Mouse (Mus musculus) neural tube, embryonic 11.5 days (tissue): ENCODE data around the gene Grtp1. TPM values are rescaled to one million over a fixed set of nuclear protein-coding genes. Genes with fewer than 3 reads are reported as not detected.

ENCODE experiments used
- ATAC-seq: fragments of 200-750 bp; cut with Nextera tagmentation; 2 replicates; pipeline ENCODE4 v1.8.0; 2017; ENCODE audit warnings: moderate number of reproducible peaks, mild to moderate bottlenecking, moderate TSS enrichment, moderate library complexity; ENCODE audit not compliant: insufficient read depth, low FRiP score, low TSS enrichment
- DNase-seq: peaks from one replicate; pipeline ENCODE4 v3.0.0-alpha.2; 2015; ENCODE audit warnings: low spot score
- H3K27ac ChIP-seq: fragments of 300-500 bp; sonication (generic); 2 replicates; pipeline ENCODE4 v1.5.1; 2014; ENCODE audit warnings: low read depth, mild to moderate bottlenecking, low read length
- H3K27me3 ChIP-seq: fragments of 300-500 bp; sonication (generic); 2 replicates; pipeline ENCODE4 v1.6.1; 2014; ENCODE audit warnings: mild to moderate bottlenecking, low read length, mixed read lengths; ENCODE audit not compliant: control insufficient read depth, insufficient read depth
- H3K36me3 ChIP-seq: fragments of 300-500 bp; sonication (generic); 2 replicates; pipeline ENCODE4 v1.6.1; 2014; ENCODE audit warnings: mild to moderate bottlenecking, low read length, moderate library complexity, mixed read lengths; ENCODE audit not compliant: control insufficient read depth, insufficient read depth
- H3K4me1 ChIP-seq: fragments of 300-500 bp; sonication (generic); 2 replicates; pipeline ENCODE4 v1.6.1; 2014; ENCODE audit warnings: low read length, mixed read lengths; ENCODE audit not compliant: control insufficient read depth, insufficient read depth
- H3K4me2 ChIP-seq: fragments of 300-500 bp; sonication (generic); 2 replicates; pipeline ENCODE4 v1.6.1; 2014; ENCODE audit warnings: low read depth, mild to moderate bottlenecking, moderate library complexity
- H3K4me3 ChIP-seq: fragments of 300-500 bp; sonication (generic); 2 replicates; pipeline ENCODE4 v1.5.1; 2014; ENCODE audit warnings: low read depth, low read length
- H3K9ac ChIP-seq: fragments of 300-500 bp; sonication (generic); 2 replicates; pipeline ENCODE4 v1.6.1; 2014; ENCODE audit warnings: mild to moderate bottlenecking, low read length
- H3K9me3 ChIP-seq: fragments of 300-500 bp; sonication (generic); 2 replicates; pipeline ENCODE4 v1.6.1; 2016; ENCODE audit warnings: low read length; ENCODE audit not compliant: control insufficient read depth
- WGBS: fragments of 180-500 bp; shearing (Covaris S2); extraction: QIAGEN DNeasy Blood & Tissue Kit; methylation state at CpG from one replicate; pipeline ENCODE4 v1.1.7; 2014; 5-methylcytosine and 5-hydroxymethylcytosine counted together
- polyA plus RNA-seq: library from polyadenylated mRNA; unstranded; fragments of >200 nt; fragmentation: Nextera tagmentation; extraction: Ambion mirVana; gene quantifications from 2 replicates; pipeline ENCODE4 v1.2.1, GENCODE M21; 2014

Grtp1 gene
- polyA plus RNA-seq, 1 experiment from 2014 or later = 13.8 TPM

DNA sequence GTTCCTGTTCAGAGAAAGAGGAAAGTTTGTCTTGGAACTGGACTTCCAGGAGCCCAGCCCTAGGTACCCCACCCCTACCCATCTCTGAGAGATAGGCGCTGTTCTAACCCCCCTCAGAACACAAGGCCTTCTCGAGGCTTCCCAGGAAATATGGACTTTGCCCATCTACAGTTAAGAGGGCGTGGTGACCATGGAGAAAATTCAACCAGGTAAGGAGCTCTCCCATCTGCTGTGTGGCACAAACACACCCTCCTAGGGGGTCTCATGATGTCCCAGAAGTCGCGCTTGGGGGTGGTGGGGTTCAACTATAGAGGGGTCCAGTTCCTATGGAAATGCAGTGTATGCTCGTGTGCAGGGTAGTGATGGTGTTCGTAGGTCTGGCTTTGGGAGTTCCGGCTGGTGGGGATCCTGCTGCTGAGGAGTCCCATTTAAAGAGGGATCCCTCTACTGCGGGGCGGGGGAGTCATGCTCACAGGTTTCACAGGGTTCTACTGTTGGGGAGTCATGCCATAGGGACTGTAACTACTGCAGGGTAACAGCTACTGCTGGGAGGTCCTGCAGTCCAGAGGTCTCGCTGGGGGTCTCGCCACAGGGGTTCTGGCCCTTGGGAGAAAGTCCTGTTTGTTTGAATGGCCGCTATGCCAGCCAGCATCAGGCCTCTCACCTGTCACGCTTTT, 897 bp downstream of the Grtp1 start:
- H3K4me3 ChIP-seq = peak overlapping the region; percentile 81
- H3K4me2 ChIP-seq = peak overlapping the region; percentile 90
- WGBS = 16% methylated on average over 14 of the region's 14 CpGs
- no peaks in the 10 kb centered on the region; the same call in 1 of the 2 replicates for H3K36me3 ChIP-seq
- H3K4me1 ChIP-seq = no peaks in the 10 kb centered on the region
- H3K27ac ChIP-seq = no peak overlapping the region
- ATAC-seq (no peak), DNase-seq (no peak)
- H3K27me3 ChIP-seq = peaks cover 30% of the 10 kb centered on the region
- H3K9ac ChIP-seq = no peak overlapping the region
- H3K9me3 ChIP-seq = no peaks in the 10 kb centered on the region

DNA sequence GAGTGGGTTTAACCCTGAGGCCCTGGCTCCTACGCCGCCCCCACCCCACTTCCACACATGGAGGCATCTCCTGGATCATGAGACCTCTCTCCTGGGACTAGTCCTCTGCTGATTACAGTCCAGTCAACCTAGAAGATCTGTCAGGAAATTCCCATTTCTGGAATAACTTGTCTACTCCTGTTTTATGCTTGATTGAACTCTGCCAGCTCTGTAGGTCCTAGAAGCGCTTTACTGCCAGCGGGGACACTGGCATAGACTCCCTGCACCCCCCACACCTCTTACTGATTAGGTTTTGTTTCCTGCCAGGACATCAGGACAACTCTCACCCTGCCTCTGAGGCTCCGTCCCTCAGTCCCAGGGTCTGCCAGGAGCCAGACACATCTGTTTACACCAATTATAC, 2.9 kb downstream of the Grtp1 start:
- Histone ChIP-seq H3K4me1 (no peaks in the 10 kb centered on the region), H3K4me3 (no peak overlapping the region), H3K4me2 (no peak overlapping the region), H3K36me3 (no peaks in the 10 kb centered on the region; the same call in 1 of the 2 replicates), H3K27ac (no peak overlapping the region), H3K9me3 (no peaks in the 10 kb centered on the region), H3K27me3 (peaks cover 25% of the 10 kb centered on the region), H3K9ac (no peak overlapping the region)
- WGBS = 88% methylated on average over 5 of the region's 5 CpGs
- DNase-seq (no peak), ATAC-seq (no peak)

DNA sequence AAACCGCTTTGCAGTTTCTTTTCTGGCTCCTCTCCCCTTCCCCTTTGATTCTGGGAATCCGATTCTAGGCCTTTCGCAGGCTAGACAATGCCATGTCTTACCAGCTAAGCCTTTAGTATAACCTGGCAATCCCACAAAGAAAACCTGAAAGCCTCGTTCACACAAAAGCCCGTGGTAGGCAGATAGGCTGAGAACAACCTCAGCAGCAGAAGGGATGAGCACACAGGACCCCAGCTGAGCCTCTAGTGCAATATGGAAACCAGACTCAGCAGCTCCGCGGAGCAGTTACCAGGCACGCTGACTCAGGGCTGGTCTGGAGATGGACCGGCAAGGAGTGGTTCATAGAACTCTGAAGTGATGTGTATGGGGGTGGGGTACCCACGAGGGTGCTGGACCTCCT, 5.6 kb downstream of the Grtp1 start:
- DNase-seq = no peak
- WGBS = 46% methylated on average over 10 of the region's 10 CpGs

DNA sequence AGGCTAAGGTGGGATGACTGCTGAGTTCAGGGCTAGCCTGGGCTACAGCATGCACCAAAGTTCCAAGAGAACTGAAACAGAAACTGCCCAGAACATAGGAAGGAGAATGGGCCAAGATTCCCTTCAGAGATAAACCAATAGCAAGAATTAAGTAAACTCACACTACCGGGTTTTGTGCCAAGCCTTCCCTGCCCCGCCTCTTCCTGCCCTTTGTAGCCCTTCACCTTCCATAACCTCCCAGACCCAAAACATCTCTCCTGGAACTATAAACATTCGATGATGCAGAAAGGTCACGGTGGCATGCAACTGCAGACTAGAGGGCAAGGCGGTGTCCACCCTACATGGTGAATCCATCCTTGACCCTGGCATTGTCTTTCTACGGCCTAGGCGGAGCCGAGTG, 10.2 kb downstream of the Grtp1 start:
- DNase-seq (no peak), ATAC-seq (no peak)
- H3K36me3 ChIP-seq = no peaks in the 10 kb centered on the region
- no peak overlapping the region for H3K4me2 ChIP-seq
- H3K4me1 ChIP-seq = no peaks in the 10 kb centered on the region
- no peak overlapping the region for H3K27ac ChIP-seq
- no peak overlapping the region for H3K4me3 ChIP-seq
- H3K27me3 ChIP-seq = no peaks in the 10 kb centered on the region
- H3K9me3 ChIP-seq = no peaks in the 10 kb centered on the region
- H3K9ac ChIP-seq = no peak overlapping the region
- 90% methylated on average over 8 of the region's 8 CpGs for WGBS

More for the DNA sequence above, 5.6 kb downstream of the Grtp1 start:
- no peak overlapping the region for H3K9ac ChIP-seq
- peaks cover 5% of the 10 kb centered on the region for H3K27me3 ChIP-seq
- H3K4me2 ChIP-seq = no peak overlapping the region
- H3K27ac ChIP-seq = no peak overlapping the region
- no peaks in the 10 kb centered on the region; the same call in 1 of the 2 replicates for H3K36me3 ChIP-seq
- ATAC-seq = no peak
- H3K9me3 ChIP-seq = no peaks in the 10 kb centered on the region
- H3K4me3 ChIP-seq = no peak overlapping the region
- no peaks in the 10 kb centered on the region for H3K4me1 ChIP-seq

DNA sequence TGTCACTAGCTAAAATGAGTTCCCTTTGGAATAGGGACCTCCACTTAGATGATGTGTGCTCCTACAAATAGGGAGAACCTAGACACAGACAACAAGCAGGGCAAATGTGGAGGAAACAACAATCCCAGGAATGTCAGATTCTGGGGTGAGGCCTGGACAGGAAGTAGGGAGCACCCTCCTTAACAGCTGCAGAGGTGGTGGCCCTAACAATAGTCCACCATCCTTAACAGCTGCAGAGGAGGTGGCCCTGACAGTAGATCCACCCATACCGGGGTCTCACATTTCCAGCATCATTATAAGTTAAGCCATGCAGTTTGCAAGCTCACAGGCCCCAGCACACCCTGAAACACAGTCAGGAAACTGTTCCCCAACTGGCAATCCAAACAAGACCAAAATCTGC, 11.6 kb downstream of the Grtp1 start:
- Histone ChIP-seq H3K4me3 (no peak overlapping the region), H3K4me2 (no peak overlapping the region), H3K27me3 (no peaks in the 10 kb centered on the region), H3K27ac (no peak overlapping the region), H3K9ac (no peak overlapping the region), H3K36me3 (no peaks in the 10 kb centered on the region), H3K4me1 (no peaks in the 10 kb centered on the region), H3K9me3 (no peaks in the 10 kb centered on the region)
- 100% methylated on average over 1 of the region's 1 CpGs for WGBS
- ATAC-seq = no peak
- DNase-seq = no peak

DNA sequence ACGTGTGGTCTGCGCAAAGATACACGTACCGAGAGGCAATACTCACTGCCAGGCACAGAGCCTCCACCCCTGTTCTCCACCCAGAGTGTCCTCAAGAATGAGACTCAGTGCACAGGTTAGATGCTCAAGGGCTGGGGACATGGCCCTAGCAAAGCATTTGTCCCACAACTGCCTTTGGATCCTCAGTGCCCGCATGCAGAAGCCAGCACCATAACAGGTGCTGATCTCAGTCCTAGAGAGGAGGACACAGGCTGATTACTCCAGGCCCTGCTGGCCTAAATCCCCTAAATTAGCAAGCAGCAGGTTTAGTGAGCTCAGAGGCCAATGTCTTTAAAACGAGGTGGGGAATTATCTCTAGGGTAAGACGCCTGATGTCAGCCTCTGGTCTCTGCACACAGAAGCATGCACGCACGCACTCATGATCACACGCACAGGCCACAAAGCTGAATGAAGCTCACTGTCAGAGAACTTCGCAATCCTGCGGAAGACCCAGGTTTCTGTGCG, 12.3 kb downstream of the Grtp1 start:
- H3K36me3 ChIP-seq = no peaks in the 10 kb centered on the region
- no peaks in the 10 kb centered on the region for H3K27me3 ChIP-seq
- H3K27ac ChIP-seq = no peak overlapping the region
- DNase-seq = no peak
- H3K9me3 ChIP-seq = no peaks in the 10 kb centered on the region
- no peak overlapping the region for H3K9ac ChIP-seq
- H3K4me1 ChIP-seq = no peaks in the 10 kb centered on the region
- no peak overlapping the region for H3K4me2 ChIP-seq
- H3K4me3 ChIP-seq = no peak overlapping the region
- whole genome bisulfite sequencing = 93% methylated on average over 13 of the region's 13 CpGs
- no peak for ATAC-seq

DNA sequence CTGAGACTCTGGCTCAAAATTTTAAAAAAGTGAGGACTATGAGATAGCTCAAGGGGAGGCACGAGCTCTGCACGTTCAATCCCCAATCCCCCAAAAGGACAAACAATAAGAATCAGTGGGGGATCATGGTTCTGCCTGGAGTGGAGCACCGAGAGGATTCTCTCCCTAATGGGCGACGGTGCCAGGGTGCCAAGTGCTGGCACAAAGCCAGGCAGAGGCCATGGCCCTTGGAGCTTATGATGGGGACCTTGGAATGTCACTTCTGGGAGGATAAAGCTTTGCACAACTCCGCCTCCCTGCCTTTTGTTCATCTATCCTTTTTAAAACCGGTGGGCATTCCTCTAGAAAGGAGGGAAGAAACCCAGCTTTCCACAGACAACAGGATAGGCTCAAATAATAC, 12.8 kb downstream of the Grtp1 start:
- DNase-seq (no peak), ATAC-seq (no peak)
- Histone ChIP-seq H3K27me3 (no peaks in the 10 kb centered on the region), H3K9me3 (no peaks in the 10 kb centered on the region), H3K36me3 (no peaks in the 10 kb centered on the region), H3K9ac (no peak overlapping the region), H3K4me2 (no peak overlapping the region), H3K27ac (no peak overlapping the region), H3K4me1 (no peaks in the 10 kb centered on the region), H3K4me3 (no peak overlapping the region)
- WGBS = 80% methylated on average over 7 of the region's 7 CpGs

DNA sequence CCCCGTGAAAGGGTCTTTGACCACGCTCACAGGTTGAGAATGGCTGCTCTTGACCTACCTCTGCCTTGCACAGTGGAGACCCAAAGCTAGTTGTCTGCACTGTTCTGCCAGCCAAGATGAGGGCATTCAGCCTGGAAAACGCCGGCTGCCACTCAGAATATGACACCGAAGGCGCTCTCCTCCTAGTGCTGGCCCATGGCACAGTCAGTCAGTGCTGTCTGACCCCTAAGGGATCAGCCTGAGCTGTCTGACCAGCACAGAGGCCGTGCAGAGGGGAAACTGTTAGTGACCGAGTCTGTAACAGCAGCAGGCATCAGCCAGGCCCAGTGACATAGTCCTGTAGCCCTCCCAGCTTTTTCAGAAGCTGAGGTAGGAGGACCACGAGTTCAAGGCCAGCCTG, 13.2 kb downstream of the Grtp1 start:
- no peak overlapping the region for H3K4me2 ChIP-seq
- H3K36me3 ChIP-seq = no peaks in the 10 kb centered on the region
- WGBS = 83% methylated on average over 9 of the region's 9 CpGs
- no peak overlapping the region for H3K27ac ChIP-seq
- H3K9ac ChIP-seq = no peak overlapping the region
- no peaks in the 10 kb centered on the region for H3K27me3 ChIP-seq
- H3K4me1 ChIP-seq = no peaks in the 10 kb centered on the region
- ATAC-seq (no peak), DNase-seq (no peak)
- no peaks in the 10 kb centered on the region for H3K9me3 ChIP-seq
- no peak overlapping the region for H3K4me3 ChIP-seq

DNA sequence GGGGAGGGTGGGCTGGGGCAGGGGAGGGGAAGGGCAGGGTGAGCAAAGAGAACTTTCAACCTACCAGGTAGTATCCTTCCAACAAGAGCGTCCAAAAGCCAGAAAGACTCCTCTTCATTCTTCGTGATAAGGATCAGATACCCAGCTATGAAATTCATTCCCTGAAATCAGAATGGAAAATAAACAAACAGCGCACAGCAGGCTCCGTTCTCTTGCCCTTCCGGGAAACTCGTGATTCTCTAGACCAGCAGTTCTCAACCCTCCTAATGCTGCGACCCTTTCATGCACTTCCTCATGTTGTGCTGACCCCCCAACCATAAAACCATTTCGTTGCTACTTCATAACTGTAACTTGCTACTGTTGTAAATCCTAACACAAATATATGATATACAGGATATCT, 13.6 kb downstream of the Grtp1 start:
- Histone ChIP-seq H3K4me3 (no peak overlapping the region), H3K4me2 (no peak overlapping the region), H3K36me3 (no peaks in the 10 kb centered on the region), H3K9ac (no peak overlapping the region), H3K27me3 (no peaks in the 10 kb centered on the region), H3K27ac (no peak overlapping the region), H3K4me1 (no peaks in the 10 kb centered on the region), H3K9me3 (no peaks in the 10 kb centered on the region)
- no peak for DNase-seq
- 86% methylated on average over 8 of the region's 8 CpGs for WGBS
- no peak for ATAC-seq
